Mouse (Mus musculus): ENCODE measurements at regions not wholly inside any gene's neighbourhood (a gene's known extent, or its start where the extent isn't known, plus 50 kb on each side); places are given as distances from the start of the nearest gene placed in this dataset.
"Not testable (repeated sequence)": the region's sequence is repeated elsewhere in the genome, so short reads cannot be mapped to it uniquely, and the experiment has no call there.

GRCm38 (mm10) chr14:53723611-53724010, 530.3 kb downstream of the Dad1 start:
- TF ChIP-seq CTCF (IDR thresholded peaks at IDR 0.05; ENCODE audit: insufficient read depth, low read length); POLR2A (IDR thresholded peaks at IDR 0.05; ENCODE audit: borderline replicate concordance, extremely low read depth, low read depth, low read length): not testable (repeated sequence)
